Mouse (Mus musculus): Measurements from ENCODE around the gene Tcf20.

GRCm38 (mm10) chr15:82924679-82925425, 62.8 kb downstream of the Tcf20 start:
- TF ChIP-seq CTCF (IDR thresholded peaks at IDR 0.05; ENCODE audit: low read depth) = no peak
- TF ChIP-seq EP300 (IDR thresholded peaks at IDR 0.05; ENCODE audit: low read depth) = no peak

All from liver, embryonic 14.5 days (tissue).